Mouse (Mus musculus) cortical plate, adult 2 months (tissue): ENCODE data around the gene Nxph4.

ENCODE experiments used
- CTCF ChIP-seq: fragments of 200-500 bp; IDR thresholded peaks from 2 replicates; pipeline ENCODE4 v1.5.1; 2011; ENCODE audit warnings: mild to moderate bottlenecking, control low read depth, low read length; ENCODE audit not compliant: insufficient read depth; ENCODE audit errors: extremely low read depth
- POLR2A ChIP-seq: fragments of 200-500 bp; IDR thresholded peaks from 2 replicates; pipeline ENCODE4 v1.6.1; 2011; ENCODE audit warnings: mild to moderate bottlenecking, low read length, control low read depth; ENCODE audit not compliant: insufficient read depth; ENCODE audit errors: extremely low read depth

DNA sequence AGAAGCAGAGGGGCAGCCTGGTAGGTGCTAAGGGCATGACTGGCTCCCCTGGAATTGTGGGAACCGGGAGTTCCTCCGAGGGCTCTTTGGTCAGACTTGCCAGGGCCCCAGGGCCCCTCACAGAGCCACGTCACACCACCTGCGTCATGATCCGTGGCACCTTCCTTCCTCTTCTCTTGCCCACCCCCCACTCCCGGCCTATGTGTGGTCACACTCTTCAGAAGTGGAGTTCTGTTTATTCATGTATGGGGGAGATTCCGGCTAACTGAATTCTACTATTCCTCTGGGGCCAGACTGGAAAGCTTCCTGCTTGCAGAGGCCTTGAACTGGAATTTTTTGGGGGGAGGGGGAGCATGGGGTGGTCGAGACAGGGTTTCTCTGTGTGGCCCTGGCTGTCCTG is 29.5 kb upstream of the Nxph4 start:
- TF ChIP-seq POLR2A (no peak), CTCF (no peak)
